In the genomic region with DNA sequence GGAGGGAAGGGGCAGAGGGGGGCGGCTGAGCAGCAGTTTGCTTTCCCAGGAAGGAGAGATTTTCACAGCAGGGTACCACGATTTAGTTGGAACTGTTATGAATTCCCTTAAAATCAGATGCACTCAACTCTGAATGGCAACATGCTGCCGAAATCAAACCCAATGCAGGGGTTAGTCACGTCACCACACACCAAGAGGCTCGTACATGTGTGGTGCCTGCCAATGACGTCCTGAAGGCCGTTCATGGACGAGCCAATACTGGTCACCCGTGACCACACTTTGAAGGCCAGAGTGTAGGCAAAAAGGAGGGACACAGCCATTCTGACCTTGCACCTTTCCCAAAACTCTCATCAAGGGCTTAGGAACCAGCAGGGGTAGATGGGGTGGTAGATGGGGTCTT, we compare ENCODE assay signal across 28 mouse cellular contexts. TPM values are rescaled to one million over a fixed set of nuclear protein-coding genes. Genes with fewer than 3 reads are reported as not detected.
"Had no signal": no experiment of that assay in that cellular context is flagged by ENCODE, and none has a peak within 500 bp of the region (broad histone marks: within the 10 kb centered on the region; RNA-seq: fewer than 3 reads in every experiment).

No protein-coding gene starts in this region.

- H3K9me3 ChIP-seq: embryonic facial prominence, embryonic 10.5 days; embryonic facial prominence, embryonic 12.5 days; embryonic facial prominence, embryonic 13.5 days; embryonic facial prominence, embryonic 15.5 days; forebrain, embryonic 10.5 days; forebrain, embryonic 12.5 days; forebrain, embryonic 13.5 days; forebrain, embryonic 15.5 days; heart, embryonic 10.5 days had no signal

- H3K27me3 ChIP-seq: embryonic facial prominence, embryonic 12.5 days; embryonic facial prominence, embryonic 15.5 days; forebrain, embryonic 12.5 days; forebrain, embryonic 13.5 days; forebrain, embryonic 15.5 days had no signal

- H3K4me3 ChIP-seq: embryonic facial prominence, embryonic 10.5 days; embryonic facial prominence, embryonic 12.5 days; embryonic facial prominence, embryonic 13.5 days; embryonic facial prominence, embryonic 15.5 days; erythroblast, embryonic 14.5 days; forebrain, embryonic 10.5 days; forebrain, embryonic 12.5 days; forebrain, embryonic 13.5 days; forebrain, embryonic 15.5 days; gastrocnemius, adult 2 months; heart, adult 2 months; heart, embryonic 10.5 days had no signal

- H3K4me2 ChIP-seq: embryonic facial prominence, embryonic 12.5 days; embryonic facial prominence, embryonic 13.5 days; embryonic facial prominence, embryonic 15.5 days; forebrain, embryonic 12.5 days; forebrain, embryonic 13.5 days; forebrain, embryonic 15.5 days had no signal

- H3K9ac ChIP-seq: embryonic facial prominence, embryonic 12.5 days; embryonic facial prominence, embryonic 13.5 days; embryonic facial prominence, embryonic 15.5 days; forebrain, embryonic 12.5 days; forebrain, embryonic 13.5 days; forebrain, embryonic 15.5 days; forebrain, postnatal 0 days had no signal

- H3K27ac ChIP-seq: embryonic facial prominence, embryonic 12.5 days; embryonic facial prominence, embryonic 13.5 days; embryonic facial prominence, embryonic 15.5 days; forebrain, embryonic 10.5 days; forebrain, embryonic 12.5 days; forebrain, embryonic 13.5 days; forebrain, embryonic 15.5 days; heart, embryonic 10.5 days had no signal

- DNase-seq: cerebellum, postnatal 10 days; cerebellum, postnatal 14 days; cerebellum, postnatal 25 days; cerebellum, postnatal 36 days; embryo, embryonic 11 days; forebrain, postnatal 0 days; gastrocnemius, adult 2 months; gastrocnemius, postnatal 10 days; gastrocnemius, postnatal 14 days; gastrocnemius, postnatal 25 days; gastrocnemius, postnatal 36 days; heart, adult 11 months; heart, adult 18-20 months; heart, adult 2 months had no signal

- ATAC-seq: forebrain, embryonic 13.5 days; forebrain, embryonic 14.5 days; forebrain, embryonic 15.5 days; forebrain, embryonic 16.5 days; forebrain, postnatal 0 days had no signal

- H3K4me1 ChIP-seq: embryonic facial prominence, embryonic 10.5 days; embryonic facial prominence, embryonic 12.5 days; embryonic facial prominence, embryonic 13.5 days; embryonic facial prominence, embryonic 15.5 days; forebrain, embryonic 10.5 days; forebrain, embryonic 12.5 days; forebrain, embryonic 13.5 days; forebrain, embryonic 15.5 days had no signal

- H3K36me3 ChIP-seq: embryonic facial prominence, embryonic 10.5 days; embryonic facial prominence, embryonic 12.5 days; embryonic facial prominence, embryonic 13.5 days; embryonic facial prominence, embryonic 15.5 days; forebrain, embryonic 10.5 days; forebrain, embryonic 12.5 days; forebrain, embryonic 15.5 days; heart, embryonic 10.5 days had no signal

RNA-seq across cellular contexts. Expression of a gene that starts 35.3 kb away (rescaled TPM):
- total RNA-seq: common myeloid progenitor, adult 5-6 weeks; granulocyte monocyte progenitor cell, adult 5-6 weeks had no signal
